Mouse (Mus musculus): ENCODE results near the gene Rrh.
"Not testable (repeated sequence)": the region's sequence is repeated elsewhere in the genome, so short reads cannot be mapped to it uniquely, and the experiment has no call there.

Rrh gene

DNA sequence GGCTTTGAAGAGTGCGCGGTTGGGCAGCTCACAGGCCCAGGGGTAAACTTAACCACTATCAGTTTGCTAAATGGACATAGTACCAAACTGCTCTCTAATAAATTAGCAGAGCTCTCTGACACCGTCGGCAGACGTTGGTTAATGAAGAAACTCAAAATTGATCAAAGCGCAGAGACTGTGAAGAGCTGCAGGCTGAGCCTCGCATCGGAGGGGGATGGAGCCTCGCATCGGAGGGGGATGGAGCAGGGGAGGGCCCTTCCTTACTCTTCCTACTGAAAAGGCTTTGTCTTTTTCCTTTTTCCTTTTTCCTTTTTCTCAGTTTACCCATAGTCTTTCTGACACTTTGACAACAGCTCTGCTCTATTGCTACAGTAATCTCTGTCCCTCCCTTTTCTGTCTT lies 41.0 kb downstream of the Rrh start:
- DNase-seq = no peak

- DNase-seq = no peak
Measured at GRCm38 (mm10) chr3:129771210-129771609, 51.2 kb downstream of the Rrh start.

- DNase-seq = no peak
Measured at GRCm38 (mm10) chr3:129766971-129767794, 55.2 kb downstream of the Rrh start.

- no peak for DNase-seq
Measured at GRCm38 (mm10) chr3:129766106-129766505, 56.3 kb downstream of the Rrh start.

GRCm38 (mm10) chr3:129757599-129757998 lies 64.8 kb downstream of the Rrh start:
- not testable (repeated sequence) for DNase-seq

GRCm38 (mm10) chr3:129754650-129755604 lies 67.5 kb downstream of the Rrh start, which contains the start of gene Egf:
Gene Egf, minus strand, starts transcription at chr3:129755316.
- peak; percentile 10 to 40 for DNase-seq

Measured in lung, postnatal 4 days (tissue).